Mouse (Mus musculus) limb, embryonic 13.5 days (tissue): Measurements from ENCODE around the gene Cmah. TPM values are rescaled to one million over a fixed set of nuclear protein-coding genes. Genes with fewer than 3 reads are reported as not detected.

Source experiments
- ATAC-seq: fragments of 200-750 bp; cut with Nextera tagmentation; 2 replicates; pipeline ENCODE4 v1.8.0; 2017; ENCODE audit warnings: low read depth, moderate number of reproducible peaks, moderate TSS enrichment; ENCODE audit not compliant: low FRiP score
- H3K27ac ChIP-seq: fragments of 300-500 bp; sonication (generic); 2 replicates; pipeline ENCODE4 v1.5.1; 2015; ENCODE audit warnings: inconsistent platforms, mild to moderate bottlenecking, moderate library complexity
- H3K27me3 ChIP-seq: fragments of 300-500 bp; sonication (generic); 2 replicates; pipeline ENCODE4 v1.6.1; 2015; ENCODE audit warnings: mild to moderate bottlenecking, inconsistent platforms
- H3K36me3 ChIP-seq: fragments of 300-500 bp; sonication (generic); 2 replicates; pipeline ENCODE4 v1.6.1; 2015; ENCODE audit warnings: inconsistent platforms, mild to moderate bottlenecking, moderate library complexity
- H3K4me1 ChIP-seq: fragments of 300-500 bp; sonication (generic); 2 replicates; pipeline ENCODE4 v1.6.1; 2015; ENCODE audit warnings: inconsistent platforms
- H3K4me2 ChIP-seq: fragments of 300-500 bp; sonication (generic); replicated peaks from 2 replicates; pipeline ENCODE4 v1.6.1; 2015; ENCODE audit warnings: inconsistent platforms, mild to moderate bottlenecking, moderate library complexity
- H3K4me3 ChIP-seq: fragments of 300-500 bp; sonication (generic); 2 replicates; pipeline ENCODE4 v1.5.1; 2015; ENCODE audit warnings: moderate library complexity, mild to moderate bottlenecking, inconsistent platforms
- H3K9ac ChIP-seq: fragments of 300-500 bp; sonication (generic); 2 replicates; pipeline ENCODE4 v1.6.1; 2015; ENCODE audit warnings: mild to moderate bottlenecking, inconsistent platforms
- H3K9me3 ChIP-seq: fragments of 300-500 bp; sonication (generic); 2 replicates; pipeline ENCODE4 v1.6.1; 2016; ENCODE audit warnings: inconsistent platforms
- WGBS: fragments of 180-500 bp; shearing (Covaris S2); methylation state at CpG from one replicate; pipeline ENCODE4 v1.1.7; 2015; 5-methylcytosine and 5-hydroxymethylcytosine counted together
- polyA plus RNA-seq: library from polyadenylated mRNA; unstranded; fragments of >200 nt; fragmentation: Nextera tagmentation; extraction: Ambion mirVana; gene quantifications from 2 replicates; pipeline ENCODE4 v1.2.1, GENCODE M21; 2015

Gene Cmah
- polyA plus RNA-seq, 1 experiment from 2014 or later = 0.08 TPM

DNA sequence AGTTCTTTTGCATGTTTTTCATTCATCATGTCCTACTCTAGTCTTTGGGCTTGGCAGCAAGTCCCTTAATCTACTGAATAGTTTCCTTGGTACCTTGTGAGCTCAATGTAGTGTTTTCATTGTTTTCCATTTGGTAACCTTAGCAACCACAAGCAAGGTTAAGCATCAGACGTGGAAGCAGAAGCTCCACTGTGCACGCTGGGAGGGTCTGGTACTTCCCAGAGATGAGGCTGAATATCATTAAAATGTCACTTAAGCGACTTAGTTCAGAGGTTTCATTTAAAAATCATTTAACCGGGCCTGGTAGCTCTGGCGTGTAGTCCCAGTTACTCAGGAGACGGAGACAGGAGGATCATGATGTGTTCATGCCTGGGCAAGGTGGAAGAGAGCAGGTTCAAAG, 5.9 kb upstream of the Cmah start:
- ATAC-seq = no peak

DNA sequence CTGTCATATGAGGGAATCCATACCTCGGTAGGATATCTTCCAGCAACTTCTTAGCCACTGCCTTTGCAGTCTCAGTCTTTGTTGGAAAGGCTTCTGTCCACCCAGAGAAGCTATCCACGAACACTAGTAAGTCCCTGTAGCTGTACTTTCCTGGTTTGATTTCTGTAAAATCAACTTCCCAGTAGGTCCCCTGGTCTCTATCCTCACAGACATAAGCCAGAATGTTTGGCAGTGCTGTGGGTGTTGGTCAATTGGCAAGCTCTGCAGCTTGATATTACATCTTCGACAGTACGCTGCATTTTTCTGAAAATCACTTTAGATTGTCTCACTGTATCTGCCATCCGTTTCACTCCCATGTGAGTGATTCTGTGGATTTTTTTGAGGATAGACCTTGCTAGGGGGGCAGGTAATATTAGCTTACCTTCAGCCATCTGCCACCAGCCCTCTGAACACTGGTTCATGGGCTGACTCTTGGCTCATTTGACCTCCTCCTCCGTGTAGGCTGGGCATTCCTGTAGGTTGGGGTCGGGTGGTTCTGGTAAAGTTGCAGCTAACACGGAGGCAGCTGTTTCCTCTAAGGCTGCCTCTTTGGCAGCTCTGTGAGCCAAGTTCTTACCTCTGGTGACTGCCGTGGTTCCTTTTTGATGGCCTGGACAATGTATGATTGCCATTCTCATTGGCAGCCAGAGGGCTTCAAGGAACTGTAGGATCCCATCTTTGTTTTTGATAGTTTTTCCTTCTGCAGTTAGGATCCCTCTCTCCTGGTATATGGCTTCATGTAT, 1.0 kb downstream of the Cmah start:
- H3K9ac ChIP-seq = no peak overlapping the region
- no peak overlapping the region for H3K4me3 ChIP-seq
- no peak for ATAC-seq
- H3K9me3 ChIP-seq = no peaks in the 10 kb centered on the region
- no peak overlapping the region for H3K27ac ChIP-seq
- no peaks in the 10 kb centered on the region for H3K36me3 ChIP-seq
- 75% methylated on average over 9 of the region's 9 CpGs for WGBS
- H3K27me3 ChIP-seq = no peaks in the 10 kb centered on the region
- H3K4me2 ChIP-seq = no peak overlapping the region
- H3K4me1 ChIP-seq = peaks cover 13% of the 10 kb centered on the region

More for the DNA sequence above, 5.9 kb upstream of the Cmah start:
- H3K4me1 ChIP-seq = no peaks in the 10 kb centered on the region
- H3K27me3 ChIP-seq = no peaks in the 10 kb centered on the region
- no peak overlapping the region for H3K9ac ChIP-seq
- H3K4me2 ChIP-seq = no peak overlapping the region
- no peaks in the 10 kb centered on the region for H3K9me3 ChIP-seq
- H3K27ac ChIP-seq = no peak overlapping the region
- no peaks in the 10 kb centered on the region for H3K36me3 ChIP-seq
- 80% methylated on average over 6 of the region's 6 CpGs for WGBS
- H3K4me3 ChIP-seq = no peak overlapping the region

GRCm38 (mm10) chr13:24330128-24330527, 2.9 kb downstream of the Cmah start:
- Histone ChIP-seq H3K27me3 (no peaks in the 10 kb centered on the region), H3K9ac (no peak overlapping the region), H3K9me3 (no peaks in the 10 kb centered on the region), H3K4me3 (no peak overlapping the region), H3K4me1 (peaks cover 13% of the 10 kb centered on the region), H3K4me2 (no peak overlapping the region), H3K27ac (no peak overlapping the region), H3K36me3 (no peaks in the 10 kb centered on the region)
- WGBS = 67% methylated on average over 4 of the region's 4 CpGs
- no peak for ATAC-seq

- Histone ChIP-seq H3K27me3 (no peaks in the 10 kb centered on the region), H3K9me3 (no peaks in the 10 kb centered on the region), H3K9ac (no peak overlapping the region), H3K4me3 (no peak overlapping the region), H3K4me1 (peaks cover 13% of the 10 kb centered on the region), H3K4me2 (no peak overlapping the region), H3K36me3 (no peaks in the 10 kb centered on the region), H3K27ac (no peak overlapping the region)
- WGBS = 76% methylated on average over 7 of the region's 7 CpGs
- no peak for ATAC-seq
Measured at GRCm38 (mm10) chr13:24330836-24331523, 3.8 kb downstream of the Cmah start.

DNA sequence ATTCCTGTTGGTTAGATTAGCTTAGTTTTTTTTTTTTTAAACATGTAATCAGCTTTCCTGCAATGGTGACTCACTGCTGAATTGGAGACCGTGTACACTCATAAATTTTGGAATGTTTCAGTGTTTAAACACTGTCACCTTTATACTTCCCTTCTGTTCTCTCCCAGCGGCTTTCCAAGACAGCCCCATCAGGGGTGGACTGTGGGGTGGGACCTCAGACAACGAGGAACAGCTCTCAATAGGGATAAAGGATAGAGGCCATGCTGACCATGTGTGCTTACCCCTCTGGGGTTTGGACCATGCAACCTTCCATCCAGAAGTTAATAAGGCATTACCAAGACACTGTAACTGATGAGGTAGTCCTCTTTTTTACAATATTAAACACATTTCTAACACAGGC, 5.3 kb downstream of the Cmah start:
- no peaks in the 10 kb centered on the region for H3K9me3 ChIP-seq
- WGBS = 12% methylated on average over 3 of the region's 3 CpGs
- peak overlapping the region; percentile 48; the same call in 1 of the 2 replicates for H3K27ac ChIP-seq
- H3K4me3 ChIP-seq = no peak overlapping the region
- H3K9ac ChIP-seq = no peak overlapping the region
- no peaks in the 10 kb centered on the region for H3K36me3 ChIP-seq
- H3K27me3 ChIP-seq = no peaks in the 10 kb centered on the region
- no peak overlapping the region for H3K4me2 ChIP-seq
- no peak for ATAC-seq
- peaks cover 13% of the 10 kb centered on the region for H3K4me1 ChIP-seq

GRCm38 (mm10) chr13:24336818-24337217, 9.6 kb downstream of the Cmah start:
- Histone ChIP-seq H3K4me3 (no peak overlapping the region), H3K9ac (no peak overlapping the region), H3K27ac (no peak overlapping the region), H3K27me3 (no peaks in the 10 kb centered on the region), H3K36me3 (no peaks in the 10 kb centered on the region), H3K4me1 (peaks cover 24% of the 10 kb centered on the region), H3K9me3 (no peaks in the 10 kb centered on the region), H3K4me2 (no peak overlapping the region)
- no peak for ATAC-seq
- WGBS = 82% methylated on average over 4 of the region's 4 CpGs

- ATAC-seq = no peak
- 52% methylated on average over 3 of the region's 3 CpGs for WGBS
- no peak overlapping the region for H3K4me3 ChIP-seq
- H3K27me3 ChIP-seq = no peaks in the 10 kb centered on the region
- no peak overlapping the region for H3K9ac ChIP-seq
- H3K9me3 ChIP-seq = no peaks in the 10 kb centered on the region
- no peak overlapping the region for H3K27ac ChIP-seq
- H3K4me1 ChIP-seq = peaks cover 13% of the 10 kb centered on the region
- no peak overlapping the region for H3K4me2 ChIP-seq
- H3K36me3 ChIP-seq = no peaks in the 10 kb centered on the region
Measured at GRCm38 (mm10) chr13:24337874-24338273, 10.7 kb downstream of the Cmah start.

DNA sequence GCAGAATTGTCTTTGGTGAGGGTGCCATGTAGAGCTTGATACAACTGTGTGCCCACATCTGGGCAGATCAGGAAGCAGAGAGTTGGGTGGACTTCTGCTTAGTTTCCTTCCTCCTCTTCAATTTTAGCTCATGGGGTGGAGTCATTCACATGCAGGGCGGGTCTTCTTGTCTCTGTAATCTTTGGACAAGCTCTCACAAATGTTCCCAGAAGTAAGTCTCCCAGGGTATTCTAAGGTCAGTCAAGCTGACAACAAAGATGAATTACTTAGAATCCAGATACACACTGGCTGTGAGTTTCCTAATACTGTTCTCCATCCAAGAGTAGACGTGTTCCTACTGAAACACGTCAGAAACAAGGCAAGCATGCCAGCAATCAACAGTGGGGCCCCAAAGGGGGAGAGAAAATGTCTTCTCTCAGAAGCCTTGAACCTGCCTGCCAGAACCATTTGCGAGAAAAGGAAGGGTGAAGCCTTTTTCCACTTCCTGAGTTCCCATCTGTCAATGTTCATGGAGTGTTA, 11.2 kb downstream of the Cmah start:
- no peak overlapping the region for H3K4me3 ChIP-seq
- H3K9ac ChIP-seq = no peak overlapping the region
- H3K4me2 ChIP-seq = no peak overlapping the region
- H3K36me3 ChIP-seq = no peaks in the 10 kb centered on the region
- peaks cover 13% of the 10 kb centered on the region for H3K4me1 ChIP-seq
- no peak for ATAC-seq
- 67% methylated on average over 4 of the region's 4 CpGs for WGBS
- H3K27ac ChIP-seq = no peak overlapping the region
- H3K9me3 ChIP-seq = no peaks in the 10 kb centered on the region
- H3K27me3 ChIP-seq = no peaks in the 10 kb centered on the region

DNA sequence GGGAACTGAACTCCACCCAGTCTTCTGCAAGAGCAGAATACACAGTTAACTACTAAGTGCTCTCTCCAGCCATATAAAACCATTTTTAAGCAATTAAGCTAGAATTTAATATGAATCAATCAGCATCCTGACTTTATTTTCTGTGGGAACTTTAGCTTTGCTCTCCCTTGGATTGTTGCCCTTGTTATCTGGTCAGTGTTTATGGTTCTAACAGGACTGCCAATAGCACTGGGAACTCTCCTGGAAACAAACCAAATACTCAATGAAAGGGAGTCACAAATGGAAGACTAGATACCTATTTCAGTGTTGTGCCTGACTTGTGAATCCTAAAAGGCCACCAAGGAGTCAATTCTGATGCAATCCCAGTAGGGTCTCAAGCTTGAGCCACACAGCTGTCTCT, 12.7 kb downstream of the Cmah start:
- no peak for ATAC-seq
- no peak overlapping the region for H3K4me2 ChIP-seq
- H3K4me1 ChIP-seq = peaks cover 13% of the 10 kb centered on the region

GRCm38 (mm10) chr13:24340462-24340861, 13.3 kb downstream of the Cmah start:
- Histone ChIP-seq H3K9me3 (no peaks in the 10 kb centered on the region), H3K4me1 (peaks cover 13% of the 10 kb centered on the region), H3K27me3 (no peaks in the 10 kb centered on the region), H3K36me3 (no peaks in the 10 kb centered on the region), H3K4me2 (no peak overlapping the region), H3K4me3 (no peak overlapping the region), H3K9ac (no peak overlapping the region), H3K27ac (no peak overlapping the region)
- ATAC-seq = no peak
- WGBS = 91% methylated on average over 6 of the region's 6 CpGs

More for the DNA sequence above, 12.7 kb downstream of the Cmah start:
- H3K4me3 ChIP-seq = no peak overlapping the region
- H3K9ac ChIP-seq = no peak overlapping the region
- no peaks in the 10 kb centered on the region for H3K27me3 ChIP-seq
- H3K27ac ChIP-seq = no peak overlapping the region
- H3K36me3 ChIP-seq = no peaks in the 10 kb centered on the region
- no peaks in the 10 kb centered on the region for H3K9me3 ChIP-seq

- Histone ChIP-seq H3K9me3 (no peaks in the 10 kb centered on the region), H3K4me2 (no peak overlapping the region), H3K4me1 (peaks cover 13% of the 10 kb centered on the region), H3K27ac (no peak overlapping the region; the same call in 1 of the 2 replicates), H3K27me3 (no peaks in the 10 kb centered on the region), H3K36me3 (no peaks in the 10 kb centered on the region), H3K4me3 (no peak overlapping the region), H3K9ac (no peak overlapping the region)
- 65% methylated on average over 4 of the region's 4 CpGs for WGBS
- no peak for ATAC-seq
Measured at GRCm38 (mm10) chr13:24342091-24342490, 14.9 kb downstream of the Cmah start.

- Histone ChIP-seq H3K9ac (no peak overlapping the region), H3K9me3 (no peaks in the 10 kb centered on the region; the same call in 1 of the 2 replicates), H3K4me3 (no peak overlapping the region), H3K36me3 (no peaks in the 10 kb centered on the region), H3K4me2 (no peak overlapping the region), H3K27ac (no peak overlapping the region), H3K4me1 (no peaks in the 10 kb centered on the region), H3K27me3 (no peaks in the 10 kb centered on the region)
- WGBS = 90% methylated on average over 5 of the region's 5 CpGs
- ATAC-seq = no peak
Measured at GRCm38 (mm10) chr13:24353004-24353403, 25.8 kb downstream of the Cmah start.
